Mouse (Mus musculus) cortical plate, adult 2 months (tissue): ENCODE results near the gene Ncbp3.

Experiments used
- CTCF ChIP-seq: fragments of 200-500 bp; IDR thresholded peaks from 2 replicates; pipeline ENCODE4 v1.5.1; 2011; ENCODE audit warnings: mild to moderate bottlenecking, control low read depth, low read length; ENCODE audit not compliant: insufficient read depth; ENCODE audit errors: extremely low read depth
- POLR2A ChIP-seq: fragments of 200-500 bp; IDR thresholded peaks from 2 replicates; pipeline ENCODE4 v1.6.1; 2011; ENCODE audit warnings: mild to moderate bottlenecking, low read length, control low read depth; ENCODE audit not compliant: insufficient read depth; ENCODE audit errors: extremely low read depth

DNA sequence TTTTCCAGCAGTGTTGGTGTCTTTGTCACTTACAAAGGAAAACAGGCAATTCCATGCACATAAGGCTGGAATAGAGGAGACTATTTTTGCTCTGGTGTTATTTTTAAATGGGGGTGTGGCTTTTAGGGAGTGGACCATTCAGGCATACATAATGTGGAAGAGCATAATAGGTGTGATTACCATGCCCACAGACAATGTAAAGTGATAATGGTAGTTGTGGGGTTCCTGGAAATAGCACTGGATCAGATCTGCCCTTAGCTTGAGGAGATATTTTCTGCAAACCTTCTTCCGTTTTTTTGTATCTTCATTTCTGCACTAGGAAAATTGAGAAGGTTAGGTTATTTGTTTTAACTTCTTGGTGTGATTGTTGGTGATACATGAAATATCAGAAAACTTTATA is 5.2 kb downstream of the Ncbp3 start:
- TF ChIP-seq CTCF (no peak), POLR2A (no peak)
